15 mouse cellular contexts compared by ENCODE assay signal in the genomic region with DNA sequence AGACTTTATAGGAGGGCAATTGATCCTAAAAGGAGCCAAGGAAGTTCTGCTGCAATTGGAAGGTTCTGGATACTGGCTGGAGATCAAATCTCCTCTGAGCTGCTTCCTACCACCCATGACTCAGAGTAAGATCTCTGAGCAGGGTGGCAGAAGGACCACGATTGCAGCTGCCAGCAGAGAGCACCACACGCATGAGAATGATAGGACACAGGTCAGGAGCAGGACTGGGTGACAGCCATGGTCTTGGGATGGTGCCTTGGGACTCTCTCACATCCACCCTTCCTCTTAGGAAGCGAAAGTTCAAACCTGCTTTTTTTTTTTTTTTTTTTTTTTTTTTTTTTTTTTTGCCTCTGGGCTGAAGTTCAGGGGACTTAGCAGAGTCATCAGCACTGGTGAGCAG.
DNase-seq lines count a peak whose midpoint lies in the region; ATAC-seq and TF ChIP-seq lines count a peak whose summit lies in the region.
"Had no signal": no experiment of that assay in that cellular context is flagged by ENCODE, and none has a peak within 500 bp of the region (broad histone marks: within the 10 kb centered on the region; RNA-seq: fewer than 3 reads in every experiment).

No protein-coding gene starts in this region.

- no peak overlapping the region for H3K9ac ChIP-seq in stomach, postnatal 0 days (ENCODE audit: low read length)
- H3K9ac ChIP-seq: limb, embryonic 12.5 days; neural tube, embryonic 15.5 days had no signal

- H3K27ac ChIP-seq in gastrocnemius, adult 2 months = no peak overlapping the region
- H3K27ac ChIP-seq in stomach, postnatal 0 days (replicated peaks) = no peak overlapping the region
- H3K27ac ChIP-seq: forebrain, embryonic 10.5 days; limb, embryonic 12.5 days; neural tube, embryonic 15.5 days had no signal

- no peak for ATAC-seq in stomach, postnatal 0 days (ENCODE audit: low FRiP score, low TSS enrichment)
- ATAC-seq: CD4-positive, CD25-positive, alpha-beta regulatory T cell, adult 4 months had no signal

- no peaks in the 10 kb centered on the region for H3K4me1 ChIP-seq in stomach, postnatal 0 days (replicated peaks; ENCODE audit: control insufficient read depth, insufficient read depth)
- H3K4me1 ChIP-seq: forebrain, embryonic 10.5 days; limb, embryonic 12.5 days; neural tube, embryonic 15.5 days had no signal

- H3K36me3 ChIP-seq in stomach, postnatal 0 days (ENCODE audit: control insufficient read depth, insufficient read depth, low read length) = no peaks in the 10 kb centered on the region
- H3K36me3 ChIP-seq: forebrain, embryonic 10.5 days; limb, embryonic 12.5 days; neural tube, embryonic 15.5 days had no signal

- H3K27me3 ChIP-seq in stomach, postnatal 0 days (ENCODE audit: control insufficient read depth, insufficient read depth, low read length) = no peaks in the 10 kb centered on the region
- H3K27me3 ChIP-seq: limb, embryonic 12.5 days; neural tube, embryonic 15.5 days had no signal

- H3K4me3 ChIP-seq in gastrocnemius, adult 2 months = no peak overlapping the region
- H3K4me3 ChIP-seq in stomach, postnatal 0 days (ENCODE audit: low read depth, low read length) = no peak overlapping the region
- H3K4me3 ChIP-seq: forebrain, embryonic 10.5 days; limb, embryonic 12.5 days; neural tube, embryonic 15.5 days had no signal

- WGBS in stomach, postnatal 0 days = 76% methylated on average over 3 of the region's 3 CpGs

- intact Hi-C loops in gastrocnemius, adult 2 months (cut with DNase I) = loop anchor here (2.0 kb wide), 1 partner anchor 331 kb away; a partner anchor contains a TSS
- intact Hi-C loops in left cerebral cortex, postnatal 4 days (cut with DNase I) = no loop called here

- no peak overlapping the region for H3K4me2 ChIP-seq in stomach, postnatal 0 days (replicated peaks; ENCODE audit: low read depth)
- H3K4me2 ChIP-seq: limb, embryonic 12.5 days; neural tube, embryonic 15.5 days had no signal

- H3K9me3 ChIP-seq in stomach, postnatal 0 days (ENCODE audit: control insufficient read depth, low read length) = no peaks in the 10 kb centered on the region
- H3K9me3 ChIP-seq: forebrain, embryonic 10.5 days; limb, embryonic 12.5 days; neural tube, embryonic 15.5 days had no signal

- TF ChIP-seq EP300 in stomach, postnatal 0 days (optimal IDR thresholded peaks at IDR 0.05) = no peak

- peak; percentile 26 for DNase-seq in gastrocnemius, adult 2 months
- DNase-seq in gastrocnemius, postnatal 10 days = no peak
- peak; percentile 27 for DNase-seq in ovary, postnatal 36 days (ENCODE audit: low spot score)
- DNase-seq in ovary, postnatal 14 days (ENCODE audit: low spot score) = no peak
- peak; percentile 29 for DNase-seq in lung, postnatal 10 days
- DNase-seq in stomach, postnatal 0 days (ENCODE audit: low spot score) = no peak
- DNase-seq in left cerebral cortex, adult 8-10 months (ENCODE audit: low spot score in 2 of 2) = no peak
- no peak for DNase-seq in left cerebral cortex, postnatal 4 days
- DNase-seq: midbrain, embryonic 14.5 days; spleen, adult 18-20 months; thymus, postnatal 14 days had no signal

- TF ChIP-seq CTCF in gastrocnemius, adult 2 months (IDR thresholded peaks at IDR 0.05) = peak; percentile 40; the same call in 1 of the 2 replicates
- TF ChIP-seq CTCF in stomach, postnatal 0 days (IDR thresholded peaks at IDR 0.05; ENCODE audit: low read depth) = peak; percentile 52

Comparison
In these comparisons a context has a peak if more than half of its experiments do, and no peak if none do; other contexts are left out.
1. DNase-seq: peak in gastrocnemius, adult 2 months (single experiment), ovary, postnatal 36 days (single experiment) and lung, postnatal 10 days (single experiment); none in gastrocnemius, postnatal 10 days (single experiment), ovary, postnatal 14 days (single experiment), stomach, postnatal 0 days (single experiment), left cerebral cortex, adult 8-10 months (0 of 2) and left cerebral cortex, postnatal 4 days (single experiment).